Mouse (Mus musculus) retina, postnatal 7 days (tissue): ENCODE measurements at regions not wholly inside any gene's neighbourhood (a gene's known extent, or its start where the extent isn't known, plus 50 kb on each side); places are given as distances from the start of the nearest gene placed in this dataset.

Experiments used
- DNase-seq: peaks from one replicate; pipeline ENCODE4 v3.0.0-alpha.2; 2012; ENCODE audit warnings: low read depth, low spot score

- no peak for DNase-seq
Measured at GRCm38 (mm10) chr15:68014605-68015305, 1514.0 kb upstream of the Lrrc6 start.

- no peak for DNase-seq
Measured at GRCm38 (mm10) chr15:68011162-68011561, 1510.5 kb upstream of the Lrrc6 start.

- no peak for DNase-seq
Measured at GRCm38 (mm10) chr15:68010189-68010588, 1509.5 kb upstream of the Lrrc6 start.

GRCm38 (mm10) chr15:68004798-68005197, 1504.1 kb upstream of the Lrrc6 start:
- DNase-seq, result no peak

- no peak for DNase-seq
Measured at GRCm38 (mm10) chr15:67996532-67996931, 1495.8 kb upstream of the Lrrc6 start.

GRCm38 (mm10) chr15:67989428-67990272, 1488.9 kb upstream of the Lrrc6 start:
- no peak for DNase-seq

GRCm38 (mm10) chr15:67987941-67988340, 1487.2 kb upstream of the Lrrc6 start:
- DNase-seq, result no peak

- DNase-seq, result no peak
Measured at GRCm38 (mm10) chr15:67983253-67983652, 1482.5 kb upstream of the Lrrc6 start.

GRCm38 (mm10) chr15:67981876-67982275, 1481.2 kb upstream of the Lrrc6 start:
- DNase-seq, result no peak

- no peak for DNase-seq
Measured at GRCm38 (mm10) chr15:67979451-67979850, 1478.7 kb upstream of the Lrrc6 start.

GRCm38 (mm10) chr15:67977210-67977609, 1476.5 kb upstream of the Lrrc6 start:
- no peak for DNase-seq

GRCm38 (mm10) chr15:67971998-67972397, 1471.3 kb upstream of the Lrrc6 start:
- DNase-seq, result no peak

GRCm38 (mm10) chr15:67954216-67954615, 1453.5 kb upstream of the Lrrc6 start:
- no peak for DNase-seq

GRCm38 (mm10) chr15:67950281-67951040, 1449.8 kb upstream of the Lrrc6 start:
- no peak for DNase-seq

GRCm38 (mm10) chr15:67944330-67945082, 1443.8 kb upstream of the Lrrc6 start:
- no peak for DNase-seq

GRCm38 (mm10) chr15:67943046-67943445, 1442.3 kb upstream of the Lrrc6 start:
- DNase-seq, result no peak

- DNase-seq, result no peak
Measured at GRCm38 (mm10) chr15:67940510-67940909, 1439.8 kb upstream of the Lrrc6 start.

GRCm38 (mm10) chr15:67924885-67925284, 1424.2 kb upstream of the Lrrc6 start:
- DNase-seq, result no peak

GRCm38 (mm10) chr15:67907034-67907433, 1406.3 kb upstream of the Lrrc6 start:
- DNase-seq, result no peak

- no peak for DNase-seq
Measured at GRCm38 (mm10) chr15:67905279-67905678, 1404.6 kb upstream of the Lrrc6 start.

GRCm38 (mm10) chr15:67904646-67905045, 1403.9 kb upstream of the Lrrc6 start:
- DNase-seq, result no peak
